Mouse (Mus musculus) layer of hippocampus, adult 2 months (tissue): ENCODE measurements at regions not wholly inside any gene's neighbourhood (a gene's known extent, or its start where the extent isn't known, plus 50 kb on each side); places are given as distances from the start of the nearest gene placed in this dataset.
A peak's percentile ranks its signal among the peaks of the same experiment; 100 is the strongest.

ENCODE experiments used
- DNase-seq, 2 experiments: peaks; one replicate each; pipeline ENCODE4 v3.0.0; 2022; ENCODE audit warnings: low spot score in 2 of 2
- H3K27ac ChIP-seq: fragments of 200-600 bp; 2 replicates; pipeline ENCODE4 v1.8.1; 2022
- H3K4me3 ChIP-seq: fragments of 200-600 bp; 2 replicates; pipeline ENCODE4 v1.8.1; 2022; ENCODE audit warnings: mild to moderate bottlenecking
- CTCF ChIP-seq: fragments of 200-600 bp; conservative IDR thresholded peaks from 2 replicates; pipeline ENCODE4 v1.8.1; 2022; ENCODE audit warnings: antibody characterized with exemption, mild to moderate bottlenecking, moderate library complexity

DNA sequence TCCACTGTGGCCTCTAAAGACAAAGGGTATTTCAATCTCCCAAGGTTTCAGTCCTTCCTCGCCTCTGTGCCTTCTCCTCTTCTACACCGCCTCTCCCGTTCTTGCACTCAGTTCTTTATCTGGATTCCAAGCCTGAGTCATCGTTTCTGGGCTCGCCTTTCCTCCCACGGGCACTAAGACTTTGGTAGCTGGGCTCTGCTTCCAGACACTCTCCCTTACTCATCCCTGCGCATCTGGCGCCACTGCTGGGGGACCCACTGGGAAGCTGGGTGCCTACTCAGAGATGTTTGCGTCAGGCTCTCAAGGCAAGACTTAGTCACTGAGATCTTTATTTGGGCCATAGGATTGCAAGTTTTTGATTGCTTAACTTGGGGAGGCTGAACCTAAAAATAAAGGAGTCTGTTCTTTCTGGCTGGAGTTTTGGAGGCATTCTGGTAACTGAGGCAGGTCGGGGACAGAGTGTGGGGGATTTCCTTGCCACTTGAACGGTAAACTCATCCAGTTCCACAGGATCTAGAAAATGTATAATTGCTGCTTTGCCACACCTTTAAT, 143.5 kb upstream of the Phyhipl start:
- Histone ChIP-seq H3K4me3 (no peak overlapping the region), H3K27ac (peak overlapping the region; percentile 72)
- TF ChIP-seq CTCF = no peak
- peak; percentile 30 to 71 for DNase-seq

DNA sequence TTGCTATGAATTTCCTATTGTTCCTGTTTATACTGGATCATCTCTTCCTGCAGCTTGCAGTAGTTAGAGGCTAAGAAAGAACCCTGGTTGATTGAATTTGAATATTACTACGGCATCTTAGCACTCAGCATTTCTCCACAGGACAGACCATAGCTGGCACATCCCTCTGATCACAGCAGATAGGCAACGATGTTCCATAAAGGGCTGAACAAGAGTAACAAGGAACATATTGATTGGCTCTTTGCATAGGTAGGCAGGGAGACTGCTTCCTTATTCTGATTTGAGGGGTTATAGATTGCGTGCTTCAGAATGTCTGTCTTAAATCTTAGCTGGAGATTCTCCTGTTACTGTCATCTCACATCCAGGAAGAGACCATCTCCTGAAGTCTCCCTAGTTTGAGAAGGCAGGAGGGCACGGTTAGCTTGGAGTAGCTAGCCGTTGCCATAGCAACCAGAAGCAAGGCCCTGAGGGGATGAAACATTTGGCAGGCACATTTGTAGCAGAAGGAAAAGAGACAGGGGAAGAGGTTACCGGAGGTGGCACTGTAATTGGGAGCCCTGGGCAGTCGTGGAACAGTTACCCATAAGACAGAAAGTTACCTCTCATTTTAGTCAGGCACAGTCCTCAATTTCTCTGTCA, 133.2 kb upstream of the Phyhipl start:
- TF ChIP-seq CTCF = no peak
- no peak for DNase-seq
- H3K27ac ChIP-seq = no peak overlapping the region
- H3K4me3 ChIP-seq = no peak overlapping the region

DNA sequence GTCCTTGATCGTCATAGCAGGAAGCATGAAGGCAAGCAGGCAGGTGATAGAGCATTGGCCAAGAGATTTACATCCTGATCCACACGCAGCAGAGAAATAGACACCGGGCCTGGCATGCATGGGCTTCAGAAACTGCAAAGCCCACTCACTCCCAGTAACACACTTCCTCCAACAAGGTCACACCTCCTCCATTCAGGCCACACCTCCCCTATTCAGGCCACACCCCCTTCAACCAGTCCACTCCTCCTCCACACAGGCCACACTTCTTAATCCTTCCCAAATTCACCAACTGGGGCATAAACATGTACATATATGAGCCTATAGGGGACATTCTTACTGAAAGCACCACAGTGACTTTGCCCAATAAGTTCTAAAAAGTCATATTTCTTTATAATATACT, 125.3 kb upstream of the Phyhipl start:
- no peak for DNase-seq
- H3K4me3 ChIP-seq = no peak overlapping the region
- no peak overlapping the region for H3K27ac ChIP-seq
- no peak for TF ChIP-seq CTCF

DNA sequence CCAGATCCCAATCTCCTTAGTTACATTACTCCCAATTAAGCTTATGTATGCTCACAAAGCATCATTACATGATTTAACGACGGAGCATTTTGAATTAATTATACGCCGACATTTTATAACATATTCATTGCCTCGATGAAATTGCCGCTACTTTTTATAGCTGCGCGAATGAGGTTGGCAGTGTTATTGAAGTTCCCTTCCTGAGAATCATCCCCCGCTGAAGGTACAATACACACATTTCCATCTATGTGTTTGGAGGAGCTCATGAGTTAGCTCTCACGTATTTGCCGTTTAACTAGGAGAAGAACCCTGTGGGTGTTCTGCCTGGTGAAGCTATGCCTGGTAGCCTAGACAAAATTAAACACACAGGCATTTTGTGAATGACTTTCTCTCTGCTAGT, 122.8 kb upstream of the Phyhipl start:
- TF ChIP-seq CTCF = no peak
- DNase-seq = no peak
- no peak overlapping the region for H3K27ac ChIP-seq
- no peak overlapping the region; the same call in 1 of the 2 replicates for H3K4me3 ChIP-seq

DNA sequence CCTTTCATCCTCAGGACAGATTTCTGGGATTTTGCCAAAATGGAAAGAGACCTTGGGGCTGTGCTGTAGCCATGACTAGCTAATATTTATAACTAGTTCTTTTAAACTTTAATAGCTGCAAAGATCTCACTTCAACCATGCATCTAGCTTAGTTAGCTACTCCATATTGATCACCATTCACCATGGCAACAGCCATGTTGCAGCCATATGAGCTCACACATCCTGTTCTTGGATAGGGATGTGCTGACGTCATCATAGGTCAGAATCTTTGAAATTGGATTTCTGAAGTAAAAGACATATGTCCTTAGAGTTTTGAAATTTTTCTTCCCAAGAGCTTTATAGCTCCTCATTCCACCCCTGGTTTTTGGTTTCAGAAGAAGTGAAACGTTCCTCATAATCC, 118.8 kb upstream of the Phyhipl start:
- TF ChIP-seq CTCF = no peak
- Histone ChIP-seq H3K27ac (no peak overlapping the region), H3K4me3 (no peak overlapping the region)
- no peak for DNase-seq

DNA sequence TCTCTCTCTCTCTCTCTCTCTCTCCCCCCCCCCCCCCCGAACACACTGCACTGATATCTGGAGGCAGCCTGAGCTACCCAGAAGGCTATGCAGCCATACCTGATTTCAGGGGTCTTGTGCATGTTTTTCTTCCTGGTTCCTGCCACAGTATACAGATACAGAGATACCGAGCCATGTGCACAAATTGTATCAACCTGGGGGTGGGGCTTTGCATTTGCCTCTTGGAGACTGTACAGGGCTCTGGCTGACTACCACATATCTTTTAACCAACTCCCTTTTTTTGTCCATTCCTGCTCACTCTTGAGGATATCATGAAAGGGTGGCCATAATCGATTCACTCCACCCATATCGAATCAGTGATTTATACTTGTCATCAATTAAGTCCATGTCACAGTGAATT, 118.4 kb upstream of the Phyhipl start:
- no peak for TF ChIP-seq CTCF

DNA sequence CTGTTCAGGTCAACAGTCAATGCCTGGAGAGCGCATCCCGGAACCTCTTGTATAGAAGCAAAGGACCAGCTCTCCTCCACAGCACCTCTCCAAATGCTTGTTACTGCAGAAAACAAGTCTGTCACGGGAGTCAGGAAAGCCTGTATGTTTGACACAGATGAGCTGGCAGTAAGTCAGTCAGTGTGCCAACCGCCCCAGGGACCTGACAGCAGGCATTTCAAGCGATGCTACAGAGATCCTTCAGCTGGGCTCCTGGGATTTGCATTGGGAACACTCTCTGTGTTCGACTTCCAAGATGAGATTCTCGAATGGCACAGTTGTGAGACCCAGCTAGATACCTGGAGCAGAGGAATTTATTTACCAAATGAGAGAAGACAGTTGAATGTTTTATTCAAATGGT, 111.7 kb upstream of the Phyhipl start:
- H3K27ac ChIP-seq = peak overlapping the region; percentile 79
- no peak for TF ChIP-seq CTCF
- DNase-seq = peak in 1 of 2 experiments; percentile 7
- H3K4me3 ChIP-seq = no peak overlapping the region

More for the DNA sequence above, 118.4 kb upstream of the Phyhipl start:
- DNase-seq = no peak
- no peak overlapping the region for H3K27ac ChIP-seq
- H3K4me3 ChIP-seq = no peak overlapping the region

DNA sequence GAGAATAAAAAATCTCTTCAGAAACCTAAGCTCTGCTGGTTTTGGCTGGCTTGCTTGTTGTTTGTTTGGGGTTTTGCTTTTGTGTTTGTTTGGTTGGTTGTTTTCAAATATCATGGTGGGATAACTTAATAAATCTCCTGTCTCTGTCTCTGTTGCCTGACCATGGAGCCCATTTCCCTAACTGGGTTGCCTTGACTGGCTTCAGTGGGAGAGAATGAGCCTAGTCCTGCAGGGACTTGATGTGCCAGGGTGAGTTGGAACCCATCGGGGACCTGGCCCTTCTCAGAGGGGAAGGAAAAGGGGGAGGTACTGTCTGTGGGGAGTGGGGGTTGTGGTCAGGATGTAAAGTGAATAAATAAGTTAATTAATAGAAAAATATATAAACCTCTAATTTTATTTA, 111.1 kb upstream of the Phyhipl start:
- no peak for TF ChIP-seq CTCF
- Histone ChIP-seq H3K27ac (peak overlapping the region; percentile 79), H3K4me3 (no peak overlapping the region)
- DNase-seq = no peak

DNA sequence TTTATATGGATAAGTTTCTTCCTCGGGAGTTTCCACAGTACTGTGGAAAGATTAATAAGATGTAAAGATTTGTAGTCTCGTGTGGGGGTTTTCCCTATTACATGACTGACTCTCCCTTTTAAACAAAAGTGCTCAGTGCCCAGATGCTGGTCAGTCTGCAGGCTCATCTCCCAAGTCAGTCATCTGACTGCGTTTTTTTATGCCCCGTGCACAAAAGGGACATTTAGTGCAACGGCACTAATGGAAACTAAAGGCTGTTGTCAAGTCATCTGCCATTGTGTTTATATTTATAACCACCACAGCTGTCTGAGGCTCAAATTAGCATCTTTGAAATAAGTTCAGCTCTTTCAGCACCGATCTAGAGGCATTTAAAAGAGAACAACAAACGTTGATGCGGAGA, 110.7 kb upstream of the Phyhipl start:
- Histone ChIP-seq H3K27ac (peak overlapping the region; percentile 79), H3K4me3 (no peak overlapping the region)
- peak in 1 of 2 experiments; percentile 51 for DNase-seq
- TF ChIP-seq CTCF = no peak

DNA sequence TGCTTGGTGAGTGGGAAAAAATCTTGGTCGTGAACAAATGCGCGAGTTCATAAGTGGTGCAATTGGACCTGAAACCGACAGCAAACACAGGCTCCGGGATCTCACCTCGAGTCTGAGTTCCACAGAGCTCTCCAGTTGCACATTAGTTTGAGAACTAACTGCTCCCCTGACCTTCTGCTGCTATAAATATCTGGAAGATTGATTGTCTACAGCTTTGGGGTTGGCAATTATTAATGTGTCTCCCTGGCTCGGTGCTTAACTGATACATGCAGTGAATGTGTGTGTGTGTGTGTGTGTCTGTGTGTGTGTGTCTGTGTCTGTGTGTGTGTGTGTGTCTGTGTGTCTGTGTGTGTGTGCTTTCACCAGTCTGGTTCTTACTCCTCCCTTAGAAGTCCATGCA, 107.4 kb upstream of the Phyhipl start:
- Histone ChIP-seq H3K27ac (no peak overlapping the region), H3K4me3 (no peak overlapping the region)
- no peak for TF ChIP-seq CTCF
- DNase-seq = no peak

DNA sequence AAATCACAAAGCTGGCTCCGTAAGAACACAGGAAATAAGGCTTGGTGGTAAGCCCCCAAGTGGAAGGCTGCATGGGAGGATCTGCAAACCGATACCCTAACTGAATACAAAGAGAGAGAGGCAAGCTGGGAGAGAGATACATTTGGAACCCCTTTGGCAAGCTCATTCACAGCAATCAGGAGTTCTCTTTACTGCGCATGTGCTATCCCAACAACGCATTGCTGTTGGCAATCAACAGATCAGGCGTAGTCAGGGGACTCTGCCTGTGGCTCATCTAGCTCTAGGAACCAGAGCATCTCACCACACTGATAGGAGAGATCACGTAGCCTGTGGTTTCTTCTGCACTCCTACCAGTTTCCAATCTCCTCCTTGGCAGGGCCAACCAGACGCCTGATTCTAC, 103.9 kb upstream of the Phyhipl start:
- TF ChIP-seq CTCF = no peak
- peak; percentile 38 to 67 for DNase-seq
- Histone ChIP-seq H3K4me3 (no peak overlapping the region), H3K27ac (peak overlapping the region; percentile 54)

DNA sequence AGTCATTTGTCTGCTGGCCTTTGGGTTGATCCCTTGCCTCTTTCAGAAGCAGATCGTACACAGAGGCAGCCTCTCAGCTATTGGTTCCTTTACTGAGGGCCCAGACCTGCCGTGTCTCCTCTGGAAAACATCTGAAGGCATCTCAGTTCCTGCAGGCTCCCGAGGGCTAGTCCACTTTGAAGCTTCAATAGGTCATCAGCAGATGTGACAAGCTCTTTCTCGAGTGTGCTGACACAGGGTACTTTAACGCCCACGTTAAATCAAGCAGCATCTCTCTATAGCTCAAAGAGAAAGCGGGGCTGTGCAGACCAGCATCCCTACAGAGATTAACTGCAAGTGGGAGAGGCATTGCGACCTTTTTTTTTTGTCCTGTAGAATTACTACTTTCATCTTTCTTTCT, 96.0 kb upstream of the Phyhipl start:
- Histone ChIP-seq H3K27ac (no peak overlapping the region), H3K4me3 (no peak overlapping the region)
- TF ChIP-seq CTCF = no peak
- DNase-seq = no peak

DNA sequence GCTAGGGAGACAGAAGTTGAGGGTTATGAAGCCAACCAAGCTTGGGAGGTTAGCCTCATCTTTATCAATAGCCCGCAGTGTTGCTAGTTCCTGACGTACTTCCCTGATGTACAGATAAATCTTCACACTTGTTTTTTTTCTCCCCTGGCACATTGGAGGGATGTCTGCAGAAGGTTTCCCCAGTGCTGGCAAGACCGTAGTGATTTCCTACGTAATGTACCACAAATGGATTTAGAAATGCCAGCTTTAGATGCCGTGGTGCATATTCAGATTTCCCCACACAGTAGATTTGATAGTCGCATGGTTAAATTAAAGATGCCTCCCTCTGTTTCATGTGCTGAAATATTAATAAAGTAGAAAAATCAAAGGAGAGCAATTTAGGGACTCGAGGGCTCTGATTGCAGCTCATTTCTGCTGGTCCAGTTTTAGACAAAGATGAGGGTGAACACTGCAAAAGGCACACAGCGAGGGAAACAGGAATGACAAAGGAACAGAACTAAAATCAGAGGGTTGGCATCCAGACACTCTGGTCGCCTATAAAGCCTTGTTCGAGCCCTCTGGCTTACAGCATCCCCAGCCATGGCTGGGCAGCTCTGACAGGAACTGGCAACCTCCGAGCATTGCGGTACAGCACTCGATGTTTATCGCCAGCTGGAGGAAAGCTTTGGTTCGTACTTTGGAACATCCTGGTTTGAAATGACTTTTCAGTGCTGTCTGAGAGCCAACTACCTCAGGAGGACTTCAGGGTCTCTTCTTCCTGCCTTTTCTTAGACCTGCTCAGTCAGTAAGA, 94.8 kb upstream of the Phyhipl start:
- peak overlapping the region; percentile 58 for H3K27ac ChIP-seq
- TF ChIP-seq CTCF = no peak
- peak overlapping the region; percentile 33; the same call in 1 of the 2 replicates for H3K4me3 ChIP-seq
- peak in 1 of 2 experiments; percentile 9 for DNase-seq

DNA sequence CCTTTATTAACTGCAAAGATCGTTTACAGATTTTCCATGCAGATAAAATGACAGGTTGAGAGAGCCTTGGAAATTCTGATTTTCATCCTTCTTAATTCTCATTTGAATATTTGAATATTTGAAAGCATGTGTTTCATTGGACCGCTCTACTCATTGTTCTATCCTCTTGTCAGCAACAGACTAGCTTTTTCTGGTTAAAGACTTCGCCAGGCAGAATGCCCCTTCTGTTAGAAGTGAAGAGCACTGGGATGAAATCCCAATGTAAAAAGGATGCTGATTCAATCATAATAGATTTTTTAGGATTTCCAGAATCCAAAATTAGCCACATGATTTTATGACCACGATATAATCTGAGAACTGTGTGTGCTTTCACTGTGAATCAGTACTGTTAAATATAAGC, 90.8 kb upstream of the Phyhipl start:
- no peak for DNase-seq
- Histone ChIP-seq H3K27ac (peak overlapping the region; percentile 14; the same call in 1 of the 2 replicates), H3K4me3 (no peak overlapping the region)
- TF ChIP-seq CTCF = no peak
